Mouse (Mus musculus) granulocyte monocyte progenitor cell, adult 5-6 weeks (primary cell): ENCODE data around the gene Cdon. TPM values are rescaled to one million over a fixed set of nuclear protein-coding genes. Genes with fewer than 3 reads are reported as not detected.

Experiments
- ATAC-seq: replicated peaks from 2 replicates; pipeline ENCODE4 v1.8.0; 2016; ENCODE audit warnings: mild to moderate bottlenecking, moderate TSS enrichment, inconsistent platforms; ENCODE audit not compliant: poor library complexity, severe bottlenecking
- total RNA-seq, 2 experiments: library from RNA; stranded (forward) in 1 of 2; stranded (reverse) in 1 of 2; fragments of 200-712, 200-1000 nt in 1 of 2; fragments of >200 nt in 1 of 2; fragmentation: Nextera tagmentation in 1 of 2; gene quantifications; 2 replicates each; pipeline ENCODE4 v1.2.3; 2014 to 2017

The Cdon gene
- total RNA-seq, 2 experiments from 2014 or later, result 0.46 to 1.0 TPM

DNA sequence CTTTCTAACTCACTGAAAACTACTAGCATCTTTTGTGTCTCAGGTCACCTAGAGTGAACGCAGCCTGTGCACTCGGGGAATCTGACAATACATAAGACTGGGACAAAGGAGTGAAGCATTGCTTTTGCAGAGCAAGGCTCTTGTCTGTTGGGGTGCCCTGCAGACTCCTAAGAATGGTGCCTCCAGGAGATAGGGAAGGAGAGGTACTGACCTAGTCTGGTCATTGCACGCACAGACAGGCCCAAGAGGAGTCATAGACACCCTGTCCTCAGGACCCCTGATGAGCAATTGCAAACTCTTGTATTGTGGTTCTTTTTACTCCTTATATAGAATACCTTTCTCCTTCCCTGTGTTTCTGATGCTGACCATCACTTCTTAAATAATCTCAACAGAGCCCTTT, 13.4 kb downstream of the Cdon start:
- ATAC-seq, result no peak

GRCm38 (mm10) chr9:35435565-35435964, 14.6 kb downstream of the Cdon start:
- ATAC-seq, result no peak

GRCm38 (mm10) chr9:35438286-35439061, 17.5 kb downstream of the Cdon start:
- no peak for ATAC-seq

DNA sequence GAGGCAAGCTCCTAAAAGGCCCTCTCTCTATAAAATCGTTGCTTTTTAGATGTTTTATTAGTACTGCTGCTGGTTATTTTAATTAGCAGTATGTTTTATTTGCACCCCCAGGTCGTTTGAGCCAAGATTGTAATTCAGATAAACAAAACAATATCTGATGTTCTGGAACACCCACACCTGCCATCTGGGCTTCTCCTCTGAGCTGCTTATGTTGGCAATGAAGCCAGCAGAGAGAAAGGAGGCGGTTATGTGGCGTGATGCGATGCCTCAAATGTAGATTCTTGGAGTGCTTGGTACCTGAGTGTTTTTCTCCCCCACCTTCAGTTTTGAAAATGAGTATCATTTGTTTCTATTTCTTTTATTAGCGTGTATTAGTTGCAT, 18.1 kb downstream of the Cdon start:
- no peak for ATAC-seq

GRCm38 (mm10) chr9:35439754-35440153, 18.8 kb downstream of the Cdon start:
- no peak for ATAC-seq

DNA sequence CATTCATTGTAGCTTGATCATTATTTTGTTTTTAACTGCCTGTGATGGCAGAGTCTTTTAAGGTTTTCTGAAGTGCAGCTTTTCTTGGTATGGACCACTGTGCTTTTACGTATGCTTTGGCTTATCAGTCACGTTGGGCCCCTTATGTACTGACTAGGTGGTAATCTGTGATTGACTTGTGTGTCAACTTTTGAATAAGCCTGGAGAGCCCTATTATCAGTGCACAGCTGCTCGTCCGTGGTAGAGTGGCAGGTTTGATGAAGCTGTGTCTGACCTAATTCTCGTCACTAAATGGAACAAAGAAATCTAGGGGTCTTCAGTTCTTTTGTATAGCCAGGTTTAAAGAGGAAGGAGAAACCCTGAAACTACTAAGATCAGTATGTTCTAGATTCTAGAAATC, 21.5 kb downstream of the Cdon start:
- no peak for ATAC-seq

- no peak for ATAC-seq
These were observed 22.9 kb downstream of the Cdon start for GRCm38 (mm10) chr9:35443618-35444511.

DNA sequence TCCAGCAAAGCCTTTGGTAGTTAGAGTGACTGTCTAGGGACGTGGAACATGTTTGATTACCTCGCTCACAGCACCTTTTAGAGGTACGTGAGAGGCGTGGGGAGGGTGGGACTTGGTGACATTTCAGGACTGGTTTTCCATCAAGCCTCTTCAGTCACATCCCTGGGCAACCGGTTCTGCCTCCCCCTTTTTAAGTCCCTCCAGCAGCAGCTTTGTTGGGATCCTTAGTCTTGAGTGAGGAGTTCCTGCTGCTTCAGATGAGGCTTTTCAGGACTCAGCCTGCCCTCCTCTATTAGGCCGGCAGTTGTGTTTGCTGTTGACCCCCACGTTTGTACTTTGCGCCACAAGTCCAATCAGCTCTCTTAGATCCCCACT, 23.6 kb downstream of the Cdon start:
- no peak for ATAC-seq

GRCm38 (mm10) chr9:35446916-35447315, 26.0 kb downstream of the Cdon start:
- no peak for ATAC-seq

GRCm38 (mm10) chr9:35453311-35453710, 32.4 kb downstream of the Cdon start:
- no peak for ATAC-seq

GRCm38 (mm10) chr9:35459594-35459993, 38.7 kb downstream of the Cdon start:
- ATAC-seq, result no peak

DNA sequence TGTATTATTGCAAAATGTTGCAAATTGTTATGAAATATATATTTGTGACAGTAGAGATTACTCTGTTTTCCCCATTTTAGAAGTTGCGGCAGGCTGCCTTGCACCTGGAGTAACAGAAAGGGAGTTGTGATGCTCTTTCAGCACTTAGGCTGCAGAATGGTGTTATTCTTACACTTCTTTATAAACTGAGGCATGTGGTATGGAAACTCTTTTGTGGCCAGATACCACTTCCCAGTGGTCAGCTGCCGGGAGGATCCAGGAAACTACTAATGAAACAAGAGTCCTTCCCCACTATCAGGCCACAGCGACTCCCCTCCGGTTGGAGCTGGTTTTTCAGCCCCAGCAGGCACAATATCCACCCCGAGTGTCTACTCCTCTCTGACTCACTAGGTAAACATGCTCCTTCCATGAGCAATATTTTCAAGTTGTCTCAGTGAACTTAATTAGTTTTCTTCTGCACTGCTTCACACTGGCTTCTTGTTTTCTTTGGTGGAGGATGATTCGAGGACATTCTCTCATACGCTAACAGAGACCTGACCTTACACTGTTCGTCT, 46.4 kb downstream of the Cdon start:
- peak; percentile 82 for ATAC-seq

GRCm38 (mm10) chr9:35468913-35469312, 48.0 kb downstream of the Cdon start:
- ATAC-seq, result no peak

GRCm38 (mm10) chr9:35474104-35474724, 53.3 kb downstream of the Cdon start:
- ATAC-seq, result no peak

DNA sequence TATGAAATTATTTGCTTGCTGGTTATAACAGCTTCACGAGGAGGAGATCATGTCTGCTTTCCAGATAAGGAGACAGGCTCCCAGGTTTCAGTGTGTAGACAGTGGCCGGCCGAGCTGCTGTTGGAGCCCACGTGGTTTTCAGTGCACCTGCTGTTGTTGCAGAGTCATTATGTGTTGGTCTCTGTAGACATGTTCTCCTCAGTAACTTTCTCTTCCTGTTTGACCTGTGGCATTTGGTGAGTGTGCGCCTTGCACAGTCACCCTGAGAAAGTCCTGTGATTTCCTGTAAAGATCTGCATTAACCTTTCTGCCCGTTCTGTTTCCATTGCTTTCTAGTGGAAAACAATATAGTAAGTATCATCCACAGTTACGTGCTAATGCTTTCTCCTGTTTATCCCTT, 54.5 kb downstream of the Cdon start:
- peak; percentile 79 for ATAC-seq

GRCm38 (mm10) chr9:35479456-35479855, 58.5 kb downstream of the Cdon start:
- peak; percentile 36 for ATAC-seq

GRCm38 (mm10) chr9:35482014-35482898, 61.3 kb downstream of the Cdon start:
- ATAC-seq, result no peak

GRCm38 (mm10) chr9:35483949-35484348, 63.0 kb downstream of the Cdon start:
- no peak for ATAC-seq

GRCm38 (mm10) chr9:35486616-35487015, 65.7 kb downstream of the Cdon start:
- ATAC-seq, result no peak

GRCm38 (mm10) chr9:35488496-35488895, 67.6 kb downstream of the Cdon start:
- no peak for ATAC-seq
